10 mouse cellular contexts compared by ENCODE assay signal in the genomic region with DNA sequence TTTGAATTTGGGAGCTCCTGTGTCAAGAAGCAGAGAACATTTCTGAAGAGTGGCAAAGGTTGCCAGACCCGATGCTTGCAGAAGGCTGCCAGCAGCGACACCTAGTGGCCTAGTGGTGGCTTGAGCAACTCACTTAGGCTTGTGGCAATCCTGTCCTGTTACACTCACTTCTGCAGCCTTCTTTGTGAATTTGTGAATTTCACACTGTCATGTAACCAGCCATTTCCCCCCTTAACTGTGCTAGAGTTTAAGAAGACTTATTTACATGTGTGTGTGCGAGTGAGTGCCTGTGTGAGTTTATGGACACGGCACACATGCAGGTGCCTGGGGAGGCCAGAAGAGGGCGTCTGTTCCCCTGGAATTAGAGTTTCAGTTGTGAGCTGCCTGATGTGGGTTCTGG. TPM values are rescaled to one million over a fixed set of nuclear protein-coding genes. Genes with fewer than 3 reads are reported as not detected.
A peak's percentile ranks its signal among the peaks of the same experiment; 100 is the strongest.
DNase-seq lines count a peak whose midpoint lies in the region; ATAC-seq and TF ChIP-seq lines count a peak whose summit lies in the region.
"Had no signal": no experiment of that assay in that cellular context is flagged by ENCODE, and none has a peak within 500 bp of the region (broad histone marks: within the 10 kb centered on the region; RNA-seq: fewer than 3 reads in every experiment).

No protein-coding gene starts in this region.

- intact Hi-C loops in left cerebral cortex, postnatal 25 days (cut with DNase I) = loop anchor here (5.0 kb wide), 1 partner anchor 129 kb away; no protein-coding TSS in a partner anchor

- TF ChIP-seq CTCF in testis, adult 2 months (IDR thresholded peaks at IDR 0.05; ENCODE audit: control insufficient read depth, insufficient read depth, insufficient replicate concordance, low read depth, low read length) = peak; percentile 87; the same call in 1 of the 2 replicates

- H3K36me3 ChIP-seq in hindbrain, embryonic 11.5 days (ENCODE audit: control insufficient read depth, insufficient read depth, low read length) = no peaks in the 10 kb centered on the region
- H3K36me3 ChIP-seq in hindbrain, embryonic 12.5 days = no peaks in the 10 kb centered on the region
- no peaks in the 10 kb centered on the region for H3K36me3 ChIP-seq in testis, adult 2 months (ENCODE audit: control insufficient read depth, insufficient read depth, low read length)
- H3K36me3 ChIP-seq: embryonic facial prominence, embryonic 15.5 days; neural tube, embryonic 12.5 days had no signal

- no peak for ATAC-seq in hindbrain, embryonic 11.5 days (ENCODE audit: low FRiP score)
- ATAC-seq in hindbrain, embryonic 12.5 days (ENCODE audit: low FRiP score) = no peak
- ATAC-seq in hematopoietic stem cell, adult 5-6 weeks (replicated peaks in 1 of 2; ENCODE audit: insufficient read depth in 1 of 2, low FRiP score in 2 of 2, low TSS enrichment in 1 of 2, low read depth in 1 of 2, poor library complexity in 2 of 2, severe bottlenecking in 2 of 2) = peak; percentile 84; a peak in 3 of 4 replicates
- peak; percentile 68 for ATAC-seq in neutrophil, adult 5-6 weeks (ENCODE audit: extremely low read depth, insufficient number of reproducible peaks, low FRiP score, poor library complexity, severe bottlenecking)

- no peak overlapping the region for H3K27ac ChIP-seq in hindbrain, embryonic 11.5 days (ENCODE audit: low read depth, low read length)
- no peak overlapping the region for H3K27ac ChIP-seq in hindbrain, embryonic 12.5 days
- H3K27ac ChIP-seq in testis, adult 2 months (ENCODE audit: control insufficient read depth, insufficient read depth, low read depth, low read length) = no peak overlapping the region
- H3K27ac ChIP-seq: embryonic facial prominence, embryonic 15.5 days; neural tube, embryonic 12.5 days had no signal

- H3K4me2 ChIP-seq in hindbrain, embryonic 11.5 days (replicated peaks; ENCODE audit: low read depth, low read length) = no peak overlapping the region
- H3K4me2 ChIP-seq in hindbrain, embryonic 12.5 days (replicated peaks) = no peak overlapping the region
- H3K4me2 ChIP-seq: embryonic facial prominence, embryonic 15.5 days; neural tube, embryonic 12.5 days had no signal

- H3K4me3 ChIP-seq in hindbrain, embryonic 11.5 days (ENCODE audit: low read depth, low read length) = no peak overlapping the region
- no peak overlapping the region for H3K4me3 ChIP-seq in hindbrain, embryonic 12.5 days
- no peak overlapping the region for H3K4me3 ChIP-seq in testis, adult 2 months (ENCODE audit: control insufficient read depth, low read depth, low read length)
- H3K4me3 ChIP-seq: embryonic facial prominence, embryonic 15.5 days; neural tube, embryonic 12.5 days had no signal

- DNase-seq in hindbrain, embryonic 11.5 days (ENCODE audit: low spot score) = peak; percentile 88
- peak; percentile 91 to 92 for DNase-seq in adrenal gland, postnatal 36 days
- DNase-seq in embryo, embryonic 9.5 days (ENCODE audit: extremely low spot score) = peak; percentile 78
- DNase-seq in left cerebral cortex, postnatal 25 days (ENCODE audit: low spot score in 2 of 2) = peak; percentile 67 to 74

- 35% methylated on average over 5 of the region's 5 CpGs for WGBS in hindbrain, embryonic 11.5 days
- 39% methylated on average over 5 of the region's 5 CpGs for WGBS in hindbrain, embryonic 12.5 days

- no peak for TF ChIP-seq POLR2A in testis, adult 2 months (IDR thresholded peaks at IDR 0.05; ENCODE audit: control insufficient read depth, low read depth, low read length)

- H3K9ac ChIP-seq in hindbrain, embryonic 11.5 days (ENCODE audit: low read depth, low read length) = no peak overlapping the region
- no peak overlapping the region for H3K9ac ChIP-seq in hindbrain, embryonic 12.5 days
- H3K9ac ChIP-seq: embryonic facial prominence, embryonic 15.5 days; neural tube, embryonic 12.5 days had no signal

- no peaks in the 10 kb centered on the region for H3K27me3 ChIP-seq in hindbrain, embryonic 11.5 days (ENCODE audit: control insufficient read depth, insufficient read depth, low read length)
- H3K27me3 ChIP-seq in hindbrain, embryonic 12.5 days = no peaks in the 10 kb centered on the region
- no peaks in the 10 kb centered on the region for H3K27me3 ChIP-seq in testis, adult 2 months (ENCODE audit: control insufficient read depth, insufficient read depth, low read length)
- H3K27me3 ChIP-seq: embryonic facial prominence, embryonic 15.5 days had no signal

- no peaks in the 10 kb centered on the region for H3K4me1 ChIP-seq in hindbrain, embryonic 11.5 days (replicated peaks; ENCODE audit: control insufficient read depth, insufficient read depth, low read length)
- no peaks in the 10 kb centered on the region; the same call in 1 of the 2 replicates for H3K4me1 ChIP-seq in hindbrain, embryonic 12.5 days
- H3K4me1 ChIP-seq in testis, adult 2 months (ENCODE audit: control insufficient read depth, insufficient read depth, low read length) = peaks cover 2% of the 10 kb centered on the region; the same call in 1 of the 2 replicates
- H3K4me1 ChIP-seq: embryonic facial prominence, embryonic 15.5 days; neural tube, embryonic 12.5 days had no signal

- no peaks in the 10 kb centered on the region for H3K9me3 ChIP-seq in hindbrain, embryonic 11.5 days (ENCODE audit: control insufficient read depth, low read length)
- H3K9me3 ChIP-seq in hindbrain, embryonic 12.5 days (replicated peaks) = no peaks in the 10 kb centered on the region
- H3K9me3 ChIP-seq: embryonic facial prominence, embryonic 15.5 days; neural tube, embryonic 12.5 days had no signal

RNA-seq across cellular contexts. Expression of gene Slc16a11, which starts 10.9 kb away (rescaled TPM):
- 0.40 and 0.51 TPM in 2 replicates for polyA plus RNA-seq in hindbrain, embryonic 11.5 days (2014; fragmentation: Nextera tagmentation; extraction: Ambion mirVana)
- polyA plus RNA-seq in hindbrain, embryonic 12.5 days (2016; fragmentation: Nextera tagmentation; extraction: Ambion mirVana) = 2.4 and 2.6 TPM in 2 replicates
- total RNA-seq in adrenal gland, postnatal 36 days (2021) = under 1 TPM in 1 of 2 experiments, not detected in 1; 0.23 TPM
- 5.9 and 10.0 TPM in 2 replicates for total RNA-seq in hematopoietic stem cell, adult 5-6 weeks (2017)
- total RNA-seq in left cerebral cortex, postnatal 25 days (2021) = 10 to 100 TPM; 23.9 to 27.1 TPM
- total RNA-seq in neutrophil, adult 5-6 weeks (2017) = 1.4 and 2.7 TPM in 2 replicates
- 2.3 and 3.0 TPM in 2 replicates for polyA plus RNA-seq in testis, adult 2 months (2012; rRNA removed)

RNA-seq across cellular contexts. Expression of gene Slc16a13, which starts 19.2 kb away (rescaled TPM):
- polyA plus RNA-seq in hindbrain, embryonic 11.5 days (2014; fragmentation: Nextera tagmentation; extraction: Ambion mirVana) = 10.9 and 14.3 TPM in 2 replicates
- 16.4 and 20.8 TPM in 2 replicates for polyA plus RNA-seq in hindbrain, embryonic 12.5 days (2016; fragmentation: Nextera tagmentation; extraction: Ambion mirVana)
- total RNA-seq in adrenal gland, postnatal 36 days (2021) = 1 to 10 TPM; 2.7 to 3.0 TPM
- 13.4 and 15.6 TPM in 2 replicates for total RNA-seq in hematopoietic stem cell, adult 5-6 weeks (2017)
- total RNA-seq in left cerebral cortex, postnatal 25 days (2021) = 1 to 10 TPM; 7.0 to 8.3 TPM
- 1.5 and 2.1 TPM in 2 replicates for total RNA-seq in neutrophil, adult 5-6 weeks (2017)
- 2.2 and 3.3 TPM in 2 replicates for polyA plus RNA-seq in testis, adult 2 months (2012; rRNA removed)

RNA-seq across cellular contexts. Expression of gene Bcl6b, which starts 27.9 kb away (rescaled TPM):
- 5.0 and 5.9 TPM in 2 replicates for polyA plus RNA-seq in hindbrain, embryonic 11.5 days (2014; fragmentation: Nextera tagmentation; extraction: Ambion mirVana)
- polyA plus RNA-seq in hindbrain, embryonic 12.5 days (2016; fragmentation: Nextera tagmentation; extraction: Ambion mirVana) = 5.4 and 8.3 TPM in 2 replicates
- 10 to 100 TPM; 10.7 to 18.9 TPM for total RNA-seq in adrenal gland, postnatal 36 days (2021)
- total RNA-seq in hematopoietic stem cell, adult 5-6 weeks (2017) = 0.69 and 1.4 TPM in 2 replicates
- 1 to 10 TPM; 1.7 to 2.2 TPM for total RNA-seq in left cerebral cortex, postnatal 25 days (2021)
- total RNA-seq in neutrophil, adult 5-6 weeks (2017) = 0.12 TPM in 1 of 2 replicates, not detected in the other
- 1.9 and 2.3 TPM in 2 replicates for polyA plus RNA-seq in testis, adult 2 months (2012; rRNA removed)

RNA-seq across cellular contexts. Expression of gene 0610010K14Rik, which starts 36.0 kb away (rescaled TPM):
- polyA plus RNA-seq in hindbrain, embryonic 11.5 days (2014; fragmentation: Nextera tagmentation; extraction: Ambion mirVana) = 229 and 230 TPM in 2 replicates
- 197 and 210 TPM in 2 replicates for polyA plus RNA-seq in hindbrain, embryonic 12.5 days (2016; fragmentation: Nextera tagmentation; extraction: Ambion mirVana)
- 10 to 100 TPM; 38.6 to 61.4 TPM for total RNA-seq in adrenal gland, postnatal 36 days (2021)
- 19.7 and 35.1 TPM in 2 replicates for total RNA-seq in hematopoietic stem cell, adult 5-6 weeks (2017)
- total RNA-seq in left cerebral cortex, postnatal 25 days (2021) = 10 to 100 TPM; 45.9 to 47.1 TPM
- 21.9 and 26.8 TPM in 2 replicates for total RNA-seq in neutrophil, adult 5-6 weeks (2017)
- 26.6 and 27.7 TPM in 2 replicates for polyA plus RNA-seq in testis, adult 2 months (2012; rRNA removed)

RNA-seq across cellular contexts. Expression of gene Gm21988, which starts 37.9 kb away (rescaled TPM):
- 10.2 and 11.6 TPM in 2 replicates for polyA plus RNA-seq in hindbrain, embryonic 11.5 days (2014; fragmentation: Nextera tagmentation; extraction: Ambion mirVana)
- polyA plus RNA-seq in hindbrain, embryonic 12.5 days (2016; fragmentation: Nextera tagmentation; extraction: Ambion mirVana) = 11.3 and 14.6 TPM in 2 replicates
- 1 to 10 TPM; 4.9 to 7.3 TPM for total RNA-seq in adrenal gland, postnatal 36 days (2021)
- total RNA-seq in hematopoietic stem cell, adult 5-6 weeks (2017) = 3.7 TPM in 1 of 2 replicates, not detected in the other
- total RNA-seq in left cerebral cortex, postnatal 25 days (2021) = 1 to 10 TPM; 5.2 to 6.0 TPM
- 0.47 and 0.86 TPM in 2 replicates for total RNA-seq in neutrophil, adult 5-6 weeks (2017)
- 3.4 and 3.7 TPM in 2 replicates for polyA plus RNA-seq in testis, adult 2 months (2012; rRNA removed)

Comparison
In these comparisons a context has a peak if more than half of its experiments do, and no peak if none do; other contexts are left out.
1. ATAC-seq: peak in hematopoietic stem cell, adult 5-6 weeks (2 of 2) and neutrophil, adult 5-6 weeks (single experiment); none in hindbrain, embryonic 11.5 days (single experiment) and hindbrain, embryonic 12.5 days (single experiment).
2. Peak in every context shown above with its lines, with median percentiles within 50 percentile points of each other: DNase-seq.